Mouse (Mus musculus) erythroblast, embryonic 14.5 days (primary cell): ENCODE data around the gene Numbl.

Experiments used
- GATA1 ChIP-seq: IDR thresholded peaks from 2 replicates; pipeline ENCODE4 v1.6.1; 2012; ENCODE audit warnings: low read length, inconsistent platforms, mixed read lengths
- TAL1 ChIP-seq: IDR thresholded peaks from 3 replicates; pipeline ENCODE4 v1.6.1; 2012; ENCODE audit warnings: low read length, inconsistent platforms, mixed read lengths

- TF ChIP-seq GATA1 = no peak
- no peak for TF ChIP-seq TAL1
These were observed 27.5 kb upstream of the Numbl start for GRCm38 (mm10) chr7:27230781-27231180.
